Mouse (Mus musculus): ENCODE data around the gene Psma1. TPM values are rescaled to one million over a fixed set of nuclear protein-coding genes. Genes with fewer than 3 reads are reported as not detected.

The Psma1 gene
- polyA plus RNA-seq, 1 experiment = 45.2 TPM

DNA sequence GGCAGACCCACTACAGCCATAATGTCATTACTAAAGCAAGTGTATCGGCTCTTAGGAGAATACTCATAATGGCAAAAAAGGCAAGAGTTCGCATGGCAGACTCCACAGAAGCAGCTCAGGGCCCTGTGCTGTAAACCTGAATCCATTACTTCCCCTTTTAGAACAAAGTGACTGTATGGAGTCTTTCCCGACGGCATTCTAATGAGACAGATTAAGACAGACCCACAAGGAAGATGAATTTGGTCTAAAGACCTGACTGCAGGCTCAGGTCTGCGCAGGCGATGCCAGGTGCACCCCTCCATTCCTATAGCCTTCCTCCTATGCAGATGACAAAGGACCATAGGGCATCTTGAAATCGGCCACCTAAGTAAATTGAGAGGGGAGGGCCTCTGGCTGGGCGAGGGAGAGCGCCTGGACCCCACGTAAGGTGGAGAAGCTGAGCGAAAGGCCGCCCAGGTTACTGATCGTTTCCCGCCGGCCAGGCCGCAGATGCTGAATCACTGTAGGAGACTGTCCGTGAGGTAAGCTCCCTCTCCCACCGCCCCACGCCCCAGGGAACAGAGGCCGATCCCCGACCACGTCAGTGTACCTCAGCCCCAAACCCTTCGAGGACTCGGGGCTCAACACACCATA lies 430 bp downstream of the Psma1 start:
- peaks cover 2% of the 10 kb centered on the region; the same call in 1 of the 2 replicates for H3K36me3 ChIP-seq (ENCODE audit: control insufficient read depth, insufficient read depth, low read length)
- TF ChIP-seq POLR2A (IDR thresholded peaks at IDR 0.05; ENCODE audit: control insufficient read depth, low read depth, low read length) (no peak), CTCF (IDR thresholded peaks at IDR 0.05; ENCODE audit: control insufficient read depth, insufficient read depth, insufficient replicate concordance, low read depth, low read length) (no peak)
- H3K4me1 ChIP-seq (ENCODE audit: control insufficient read depth, insufficient read depth, low read length) = no peaks in the 10 kb centered on the region; the same call in 1 of the 2 replicates
- peak overlapping the region; percentile 98 for H3K4me3 ChIP-seq (ENCODE audit: control insufficient read depth, low read depth, low read length)
- H3K27ac ChIP-seq (ENCODE audit: control insufficient read depth, insufficient read depth, low read depth, low read length) = peak overlapping the region; percentile 73
- H3K27me3 ChIP-seq (ENCODE audit: control insufficient read depth, insufficient read depth, low read length) = no peaks in the 10 kb centered on the region

- H3K4me1 ChIP-seq (ENCODE audit: control insufficient read depth, insufficient read depth, low read length) = no peaks in the 10 kb centered on the region
- H3K36me3 ChIP-seq (ENCODE audit: control insufficient read depth, insufficient read depth, low read length) = peaks cover 6% of the 10 kb centered on the region
- H3K27ac ChIP-seq (ENCODE audit: control insufficient read depth, insufficient read depth, low read depth, low read length) = no peak overlapping the region
- no peak for TF ChIP-seq CTCF (IDR thresholded peaks at IDR 0.05; ENCODE audit: control insufficient read depth, insufficient read depth, insufficient replicate concordance, low read depth, low read length)
- no peak for TF ChIP-seq POLR2A (IDR thresholded peaks at IDR 0.05; ENCODE audit: control insufficient read depth, low read depth, low read length)
- H3K27me3 ChIP-seq (ENCODE audit: control insufficient read depth, insufficient read depth, low read length) = no peaks in the 10 kb centered on the region
- H3K4me3 ChIP-seq (ENCODE audit: control insufficient read depth, low read depth, low read length) = no peak overlapping the region
Observed at GRCm38 (mm10) chr7:114268446-114268845, 7.5 kb downstream of the Psma1 start.

- Histone ChIP-seq H3K4me1 (ENCODE audit: control insufficient read depth, insufficient read depth, low read length) (no peaks in the 10 kb centered on the region), H3K27ac (ENCODE audit: control insufficient read depth, insufficient read depth, low read depth, low read length) (peak within 1 kb of the TSS; percentile 92), H3K4me3 (ENCODE audit: control insufficient read depth, low read depth, low read length) (peak within 1 kb of the TSS; percentile 93), H3K27me3 (ENCODE audit: control insufficient read depth, insufficient read depth, low read length) (no peaks in the 10 kb centered on the region), H3K36me3 (ENCODE audit: control insufficient read depth, insufficient read depth, low read length) (peaks cover 2% of the 10 kb centered on the region)
- TF ChIP-seq POLR2A (IDR thresholded peaks at IDR 0.05; ENCODE audit: control insufficient read depth, low read depth, low read length) (peak; percentile 81), CTCF (IDR thresholded peaks at IDR 0.05; ENCODE audit: control insufficient read depth, insufficient read depth, insufficient replicate concordance, low read depth, low read length) (no peak)
Observed at GRCm38 (mm10) chr7:114253885-114254833, 21.8 kb downstream of the Psma1 start, which contains the start of gene Copb1. TSS of gene Copb1 (minus strand) at chr7:114254711.

DNA sequence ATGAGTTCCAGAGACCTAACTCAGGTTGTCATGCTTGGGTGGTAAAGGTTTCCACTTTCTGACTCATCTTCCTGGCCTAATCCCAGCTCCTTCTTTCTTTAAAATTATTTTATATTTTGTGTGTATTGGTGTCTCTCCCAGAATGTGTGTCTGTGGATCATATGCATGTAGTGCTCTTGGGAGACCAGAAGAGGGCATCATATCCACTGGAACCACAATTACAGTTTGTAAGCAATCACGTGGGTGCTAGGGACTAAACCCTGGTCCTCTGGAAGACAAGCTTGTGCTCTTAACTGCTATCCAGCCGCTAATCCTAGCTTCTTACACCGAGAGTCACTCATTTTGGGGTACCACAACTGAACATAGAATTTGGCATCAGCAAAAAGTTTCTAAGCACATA lies 24.2 kb downstream of the Psma1 start:
- Histone ChIP-seq H3K4me1 (ENCODE audit: control insufficient read depth, insufficient read depth, low read length) (no peaks in the 10 kb centered on the region), H3K36me3 (ENCODE audit: control insufficient read depth, insufficient read depth, low read length) (peaks cover 3% of the 10 kb centered on the region), H3K27me3 (ENCODE audit: control insufficient read depth, insufficient read depth, low read length) (no peaks in the 10 kb centered on the region), H3K27ac (ENCODE audit: control insufficient read depth, insufficient read depth, low read depth, low read length) (no peak overlapping the region), H3K4me3 (ENCODE audit: control insufficient read depth, low read depth, low read length) (no peak overlapping the region)
- TF ChIP-seq CTCF (IDR thresholded peaks at IDR 0.05; ENCODE audit: control insufficient read depth, insufficient read depth, insufficient replicate concordance, low read depth, low read length) = no peak
- no peak for TF ChIP-seq POLR2A (IDR thresholded peaks at IDR 0.05; ENCODE audit: control insufficient read depth, low read depth, low read length)

DNA sequence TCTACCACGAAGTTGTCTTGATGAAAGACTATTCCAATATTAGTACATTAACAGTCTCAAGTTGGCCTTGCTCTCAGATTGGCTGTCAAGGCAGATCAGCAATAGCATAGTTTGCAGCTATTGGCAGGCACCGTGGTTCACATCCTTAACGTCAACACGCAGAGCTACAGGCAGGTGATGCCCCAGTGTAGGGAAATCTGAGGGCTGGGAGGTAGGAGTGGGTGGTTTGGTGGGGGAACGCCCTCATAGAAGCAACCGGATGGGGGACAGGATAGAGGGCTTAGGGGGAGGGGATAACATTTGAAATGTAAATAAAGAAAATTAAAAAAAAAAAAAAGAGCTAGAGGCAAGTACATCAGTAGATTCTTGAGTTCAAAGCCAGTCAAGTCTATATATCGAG lies 41.9 kb downstream of the Psma1 start:
- Histone ChIP-seq H3K27ac (ENCODE audit: control insufficient read depth, insufficient read depth, low read depth, low read length) (no peak overlapping the region), H3K27me3 (ENCODE audit: control insufficient read depth, insufficient read depth, low read length) (no peaks in the 10 kb centered on the region), H3K36me3 (ENCODE audit: control insufficient read depth, insufficient read depth, low read length) (peaks cover 3% of the 10 kb centered on the region), H3K4me3 (ENCODE audit: control insufficient read depth, low read depth, low read length) (no peak overlapping the region), H3K4me1 (ENCODE audit: control insufficient read depth, insufficient read depth, low read length) (no peaks in the 10 kb centered on the region)
- TF ChIP-seq CTCF (IDR thresholded peaks at IDR 0.05; ENCODE audit: control insufficient read depth, insufficient read depth, insufficient replicate concordance, low read depth, low read length) (no peak), POLR2A (IDR thresholded peaks at IDR 0.05; ENCODE audit: control insufficient read depth, low read depth, low read length) (no peak)

- Histone ChIP-seq H3K4me3 (ENCODE audit: control insufficient read depth, low read depth, low read length) (no peak overlapping the region), H3K27ac (ENCODE audit: control insufficient read depth, insufficient read depth, low read depth, low read length) (no peak overlapping the region), H3K4me1 (ENCODE audit: control insufficient read depth, insufficient read depth, low read length) (no peaks in the 10 kb centered on the region), H3K27me3 (ENCODE audit: control insufficient read depth, insufficient read depth, low read length) (no peaks in the 10 kb centered on the region), H3K36me3 (ENCODE audit: control insufficient read depth, insufficient read depth, low read length) (peaks cover 3% of the 10 kb centered on the region)
- TF ChIP-seq POLR2A (IDR thresholded peaks at IDR 0.05; ENCODE audit: control insufficient read depth, low read depth, low read length) (no peak), CTCF (IDR thresholded peaks at IDR 0.05; ENCODE audit: control insufficient read depth, insufficient read depth, insufficient replicate concordance, low read depth, low read length) (no peak)
Observed at GRCm38 (mm10) chr7:114232982-114233381, 42.9 kb downstream of the Psma1 start.

GRCm38 (mm10) chr7:114231857-114232256 lies 44.1 kb downstream of the Psma1 start:
- no peaks in the 10 kb centered on the region for H3K4me1 ChIP-seq (ENCODE audit: control insufficient read depth, insufficient read depth, low read length)
- H3K27ac ChIP-seq (ENCODE audit: control insufficient read depth, insufficient read depth, low read depth, low read length) = no peak overlapping the region
- no peaks in the 10 kb centered on the region for H3K27me3 ChIP-seq (ENCODE audit: control insufficient read depth, insufficient read depth, low read length)
- H3K4me3 ChIP-seq (ENCODE audit: control insufficient read depth, low read depth, low read length) = no peak overlapping the region
- peaks cover 3% of the 10 kb centered on the region for H3K36me3 ChIP-seq (ENCODE audit: control insufficient read depth, insufficient read depth, low read length)
- TF ChIP-seq CTCF (IDR thresholded peaks at IDR 0.05; ENCODE audit: control insufficient read depth, insufficient read depth, insufficient replicate concordance, low read depth, low read length) (no peak), POLR2A (IDR thresholded peaks at IDR 0.05; ENCODE audit: control insufficient read depth, low read depth, low read length) (no peak)

All from testis, adult 2 months (tissue).